Mouse (Mus musculus): ENCODE results near the gene Zfp593.
"Not testable (repeated sequence)": the region's sequence is repeated elsewhere in the genome, so short reads cannot be mapped to it uniquely, and the experiment has no call there.

Gene Zfp593

GRCm38 (mm10) chr4:134245148-134245843, at the start of gene Zfp593:
Gene Zfp593 (minus strand): TSS chr4:134245592.
- DNase-seq (ENCODE audit: extremely low spot score), result peak; percentile 97

- no peak for DNase-seq (ENCODE audit: extremely low spot score)
These were observed 48.3 kb upstream of the Zfp593 start for GRCm38 (mm10) chr4:134293692-134294163.

GRCm38 (mm10) chr4:134293061-134293691, 47.8 kb upstream of the Zfp593 start:
- no peak for DNase-seq (ENCODE audit: extremely low spot score)

- peak; percentile 85 for DNase-seq (ENCODE audit: extremely low spot score)
These were observed 46.7 kb upstream of the Zfp593 start for GRCm38 (mm10) chr4:134292067-134292466.

GRCm38 (mm10) chr4:134288397-134289256, 43.2 kb upstream of the Zfp593 start:
- DNase-seq (ENCODE audit: extremely low spot score), result peak; percentile 43

GRCm38 (mm10) chr4:134287575-134288025, 42.2 kb upstream of the Zfp593 start, which contains the start of gene Pdik1l:
Gene Pdik1l (minus strand): TSS chr4:134287895.
- DNase-seq (ENCODE audit: extremely low spot score), result peak; percentile 81

GRCm38 (mm10) chr4:134287168-134287564, 41.8 kb upstream of the Zfp593 start:
- peak; percentile 97 for DNase-seq (ENCODE audit: extremely low spot score)

- DNase-seq (ENCODE audit: extremely low spot score), result no peak
These were observed 41.1 kb upstream of the Zfp593 start for GRCm38 (mm10) chr4:134286226-134287167.

GRCm38 (mm10) chr4:134284942-134285341, 39.5 kb upstream of the Zfp593 start:
- DNase-seq (ENCODE audit: extremely low spot score), result no peak

- DNase-seq (ENCODE audit: extremely low spot score), result peak; percentile 33
These were observed 28.3 kb upstream of the Zfp593 start for GRCm38 (mm10) chr4:134273417-134274345.

- no peak for DNase-seq (ENCODE audit: extremely low spot score)
These were observed 27.5 kb upstream of the Zfp593 start for GRCm38 (mm10) chr4:134272731-134273416.

- DNase-seq (ENCODE audit: extremely low spot score), result no peak
These were observed 26.6 kb upstream of the Zfp593 start for GRCm38 (mm10) chr4:134271979-134272378.

- DNase-seq (ENCODE audit: extremely low spot score), result not testable (repeated sequence)
These were observed 24.2 kb upstream of the Zfp593 start for GRCm38 (mm10) chr4:134269622-134270021.

- no peak for DNase-seq (ENCODE audit: extremely low spot score)
These were observed 22.8 kb upstream of the Zfp593 start for GRCm38 (mm10) chr4:134268102-134268655.

GRCm38 (mm10) chr4:134265860-134266585, 20.6 kb upstream of the Zfp593 start:
- DNase-seq (ENCODE audit: extremely low spot score), result no peak

GRCm38 (mm10) chr4:134263191-134263590, 17.8 kb upstream of the Zfp593 start:
- DNase-seq (ENCODE audit: extremely low spot score), result peak; percentile 55

- DNase-seq (ENCODE audit: extremely low spot score), result no peak
These were observed 13.0 kb upstream of the Zfp593 start for GRCm38 (mm10) chr4:134258354-134258753.

Data from embryo, embryonic 9.5 days (tissue).